Mouse (Mus musculus) embryo, embryonic 10.5 days (tissue): Measurements from ENCODE around the gene Ccdc155.

ENCODE experiments used
- DNase-seq: peaks from one replicate; pipeline ENCODE4 v3.0.0-alpha.2; 2015; ENCODE audit warnings: low spot score

The Ccdc155 gene

GRCm38 (mm10) chr7:45204380-45205143 is at the start of gene Ccdc155:
Ccdc155 (minus strand) TSS chr7:45204892.
- peak; percentile 100 for DNase-seq

DNA sequence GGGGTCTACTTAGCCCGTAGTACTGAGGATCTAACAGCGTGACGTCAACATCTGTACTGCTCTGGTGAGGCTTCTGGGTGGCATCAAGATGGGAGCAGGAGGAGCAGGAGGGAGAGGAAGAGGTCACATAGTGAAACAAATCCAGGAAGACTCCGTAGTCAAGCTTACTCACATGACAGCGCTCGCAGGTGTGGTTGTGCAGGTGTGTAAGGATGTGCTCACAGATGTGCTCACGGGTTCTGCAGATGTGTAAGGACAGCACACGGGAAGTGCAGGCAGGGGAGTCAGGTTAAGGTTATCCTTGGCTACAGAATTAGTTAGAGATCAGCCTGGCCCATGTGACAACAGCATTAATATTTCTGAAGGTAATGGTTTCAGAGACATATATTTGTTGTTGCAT is 49.1 kb upstream of the Ccdc155 start:
- no peak for DNase-seq

DNA sequence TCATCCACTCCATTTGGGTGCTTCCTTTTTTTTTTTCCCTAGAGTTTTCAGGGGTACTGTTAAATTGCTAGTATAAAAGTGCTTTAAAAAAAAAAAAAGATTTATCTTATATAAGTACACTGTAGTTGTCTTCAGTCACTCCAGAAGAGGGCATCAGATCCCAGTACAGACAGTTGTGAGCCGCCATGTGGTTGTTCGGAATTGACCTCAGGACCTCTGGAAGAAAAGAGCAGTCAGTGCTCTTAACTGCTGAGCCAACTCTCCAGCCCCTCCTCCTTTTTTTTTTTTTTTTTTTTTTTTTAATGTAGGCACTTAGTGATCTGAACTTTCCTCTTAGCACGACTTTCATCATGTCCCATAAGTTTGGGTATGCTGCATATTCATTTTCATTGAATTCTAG is 43.0 kb upstream of the Ccdc155 start:
- no peak for DNase-seq

DNA sequence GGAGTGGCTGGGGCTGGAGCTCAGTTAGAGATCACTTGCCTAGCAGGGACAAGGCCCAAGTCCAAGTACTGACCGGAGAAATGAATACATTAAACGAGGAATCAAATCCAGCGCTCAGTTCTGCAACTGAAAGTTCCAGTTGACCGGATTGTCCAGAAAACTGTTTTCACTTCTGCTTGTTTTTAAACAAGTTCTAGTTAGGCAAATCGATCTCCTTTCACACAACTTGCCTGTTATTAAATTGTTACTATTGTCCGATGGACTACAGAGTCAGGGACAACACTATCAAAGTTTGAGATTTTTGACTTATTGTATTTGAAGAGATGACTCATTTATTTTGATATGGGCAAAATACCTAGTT is 36.7 kb upstream of the Ccdc155 start:
- DNase-seq: no peak

DNA sequence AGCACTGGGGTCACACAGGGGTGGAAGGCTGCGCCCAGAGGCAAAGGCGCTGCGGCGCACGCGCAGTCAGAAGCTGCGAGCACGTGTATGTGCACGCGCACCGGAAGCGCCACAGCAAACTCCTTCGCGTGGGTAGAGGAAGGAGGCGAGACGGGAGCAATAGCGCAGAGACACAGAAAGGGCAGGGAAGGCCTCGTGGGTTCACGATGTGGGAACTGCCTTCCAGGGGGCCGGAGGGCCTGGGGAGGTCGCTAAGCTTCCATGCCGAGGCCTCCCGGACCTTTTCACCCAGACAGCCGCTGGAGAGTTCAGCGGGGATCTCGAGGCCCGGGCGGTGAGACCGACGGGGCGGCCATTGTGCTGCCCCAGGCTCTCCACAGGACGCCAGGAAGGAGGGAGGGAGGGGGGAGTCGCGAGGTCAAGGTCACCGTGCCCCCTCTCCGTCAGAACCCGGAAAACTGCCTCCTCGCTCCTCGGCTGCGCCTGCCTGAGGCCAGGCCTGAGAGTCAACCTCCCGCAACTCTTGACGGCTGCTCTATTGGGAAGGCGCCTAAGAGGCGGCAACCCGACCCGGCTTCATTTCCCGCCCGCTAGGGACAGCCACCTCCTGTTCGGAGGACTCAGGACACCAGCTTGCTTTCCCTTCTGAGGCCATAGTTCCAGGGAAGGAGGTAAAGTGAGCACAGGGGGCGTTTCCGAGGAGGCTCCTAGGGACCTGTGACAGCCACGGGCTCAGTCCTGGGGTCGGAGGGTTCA is 36.1 kb upstream of the Ccdc155 start, which contains the start of gene Slc6a16:
TSS of gene Slc6a16 (plus strand) at position 453 of the 756 bp plus-strand sequence.
- peak; percentile 67 for DNase-seq

- no peak for DNase-seq
Observed at GRCm38 (mm10) chr7:45240109-45240508, 35.4 kb upstream of the Ccdc155 start.

DNA sequence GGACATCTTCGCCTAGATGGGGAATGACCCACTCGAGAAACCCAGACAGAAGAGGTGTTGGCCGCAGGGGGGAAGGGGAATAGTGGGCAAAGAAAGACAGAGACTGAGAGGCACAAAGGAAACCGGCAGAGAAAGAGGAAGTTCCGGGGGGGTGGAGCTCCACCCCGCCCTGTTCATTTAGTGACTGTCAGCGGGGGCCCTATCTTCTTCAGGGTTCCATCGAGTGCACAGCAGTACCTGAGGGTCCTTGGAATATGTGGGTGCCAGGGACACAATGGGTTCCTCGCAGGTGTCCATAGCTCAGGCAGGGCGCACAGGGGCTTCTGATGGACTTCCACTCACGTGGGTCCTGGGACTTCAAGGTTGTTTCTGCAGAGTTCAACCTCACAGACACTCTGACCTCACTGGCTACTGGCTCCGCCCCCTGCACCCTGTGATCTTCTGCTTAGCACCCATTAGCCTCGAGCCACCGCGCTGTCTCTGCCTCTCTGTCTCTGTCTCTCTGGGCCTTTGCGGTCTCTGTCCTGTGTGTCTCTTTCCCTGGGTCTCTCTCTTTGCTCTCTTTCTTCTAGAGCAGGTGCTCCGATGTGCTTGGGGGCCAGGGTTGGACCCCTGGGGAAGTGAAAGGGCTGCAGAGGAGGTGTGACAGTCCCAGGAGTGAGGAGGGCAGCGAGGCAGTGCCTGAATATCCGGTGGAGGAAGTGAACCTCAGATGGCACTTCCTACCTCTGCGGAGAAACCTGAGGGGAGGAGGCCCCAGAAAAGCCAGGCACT is 34.2 kb upstream of the Ccdc155 start, which contains the start of gene Cd37:
TSS of gene Cd37 (minus strand) at position 393 of the 774 bp plus-strand sequence.
- no peak for DNase-seq

DNA sequence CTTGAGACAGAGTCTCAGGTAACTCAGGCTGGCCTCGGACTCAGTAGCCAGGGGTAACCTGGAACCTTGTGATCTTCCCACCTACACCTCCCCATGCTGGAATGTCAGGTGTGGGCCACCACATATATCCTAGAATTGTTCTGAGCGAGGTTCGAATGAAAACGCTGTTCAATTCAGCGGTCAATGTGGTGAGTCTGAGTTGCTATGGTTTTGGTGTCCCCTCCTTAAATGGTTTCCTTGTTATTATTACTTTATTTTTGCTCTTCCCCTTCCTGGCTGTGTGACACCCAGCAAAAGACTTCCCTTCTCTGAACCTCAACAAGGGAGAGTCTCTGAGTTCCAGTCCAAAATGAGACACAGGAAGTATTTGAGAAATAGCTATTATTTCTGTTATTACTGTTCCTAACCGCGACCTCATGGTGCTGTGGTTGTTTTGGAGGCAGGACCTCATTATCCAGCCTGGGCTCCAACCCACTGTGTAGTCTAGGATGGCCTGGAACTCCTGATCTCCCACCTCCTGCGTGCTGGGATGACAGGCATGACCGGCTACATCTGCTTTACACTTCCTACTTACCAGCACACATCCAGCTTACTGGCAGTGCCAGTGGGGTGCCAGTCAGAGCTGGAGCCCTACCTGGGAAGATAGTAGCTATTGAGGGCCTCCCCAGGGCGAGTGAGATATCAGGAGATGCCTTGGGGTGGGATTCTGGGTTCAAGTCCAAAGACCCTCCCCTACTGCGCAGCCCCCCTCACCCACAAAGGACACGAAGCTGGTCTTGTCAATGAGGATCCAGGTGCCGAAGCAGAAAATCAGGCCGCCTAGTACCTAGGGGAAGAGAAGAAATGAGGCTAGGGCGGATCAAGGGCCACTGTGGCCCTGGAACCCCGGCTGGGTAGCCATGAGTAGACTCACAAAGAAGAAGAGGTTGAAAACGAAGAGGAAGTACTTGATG is 33.3 kb upstream of the Ccdc155 start:
- DNase-seq: no peak

DNA sequence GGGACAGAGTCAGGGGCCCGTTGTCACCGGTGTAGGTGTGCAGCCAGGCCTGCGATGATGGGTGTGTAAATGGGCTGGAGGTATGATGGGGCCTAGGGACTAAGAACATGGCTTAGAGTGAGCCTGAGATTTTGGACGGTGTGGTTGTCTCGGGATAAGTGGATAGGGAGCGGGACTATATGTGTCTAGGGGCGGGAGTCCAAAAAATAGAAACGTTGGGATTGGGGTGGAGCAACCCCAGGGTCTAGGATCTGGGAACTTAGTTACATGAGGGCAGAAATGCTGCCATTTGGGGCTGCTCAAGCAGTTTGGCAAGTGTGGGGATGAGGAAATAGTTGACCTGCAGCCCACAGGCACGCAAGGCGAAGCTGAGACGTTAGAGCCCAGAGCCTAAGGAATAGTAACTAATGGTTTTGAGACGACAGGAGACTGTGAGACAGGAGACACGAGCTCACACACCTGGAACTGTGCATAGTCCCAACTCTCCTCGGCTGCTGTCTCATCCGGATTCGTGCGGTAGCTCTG is 31.0 kb upstream of the Ccdc155 start:
- no peak for DNase-seq

- peak; percentile 81 for DNase-seq
Observed at GRCm38 (mm10) chr7:45234922-45235571, 30.4 kb upstream of the Ccdc155 start.

- peak; percentile 74 for DNase-seq
Observed at GRCm38 (mm10) chr7:45234333-45234841, 29.7 kb upstream of the Ccdc155 start.

DNA sequence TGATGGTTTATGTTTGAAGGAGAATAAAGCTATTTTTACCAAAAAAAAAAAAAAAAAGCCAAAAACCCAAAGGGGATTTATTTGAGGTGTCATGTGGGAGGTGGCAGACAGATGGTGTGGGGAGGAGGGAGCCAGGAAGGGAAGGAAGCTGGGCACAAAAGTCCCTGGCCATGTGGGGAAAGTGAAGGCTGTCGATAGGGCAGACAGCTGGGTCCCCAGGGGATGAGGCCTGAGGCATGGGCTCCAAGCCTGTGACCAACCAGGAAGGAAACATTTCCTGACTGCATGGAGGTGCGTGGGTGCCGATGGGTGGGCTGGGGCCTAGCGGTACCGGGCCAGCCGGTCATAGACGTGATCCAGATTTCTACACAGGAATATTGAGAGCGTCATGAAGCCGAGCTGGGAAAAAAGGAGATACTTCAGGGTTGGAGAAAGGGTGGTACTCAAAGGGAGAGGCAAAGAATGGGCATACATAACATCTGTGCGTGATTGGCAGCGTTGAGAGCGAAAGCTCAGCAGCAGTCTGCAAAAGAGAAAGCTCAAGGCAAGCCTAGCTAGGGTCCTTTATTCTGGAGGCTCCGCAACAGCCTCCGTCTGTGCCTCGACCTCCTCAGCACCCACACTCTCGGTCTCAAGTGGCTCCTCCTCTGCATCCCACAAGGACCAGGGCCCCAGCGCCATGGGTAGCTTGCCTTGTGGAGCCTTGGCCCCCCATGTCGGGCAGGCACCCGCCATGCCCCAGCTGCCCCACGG is 29.1 kb upstream of the Ccdc155 start:
- peak; percentile 39 for DNase-seq

DNA sequence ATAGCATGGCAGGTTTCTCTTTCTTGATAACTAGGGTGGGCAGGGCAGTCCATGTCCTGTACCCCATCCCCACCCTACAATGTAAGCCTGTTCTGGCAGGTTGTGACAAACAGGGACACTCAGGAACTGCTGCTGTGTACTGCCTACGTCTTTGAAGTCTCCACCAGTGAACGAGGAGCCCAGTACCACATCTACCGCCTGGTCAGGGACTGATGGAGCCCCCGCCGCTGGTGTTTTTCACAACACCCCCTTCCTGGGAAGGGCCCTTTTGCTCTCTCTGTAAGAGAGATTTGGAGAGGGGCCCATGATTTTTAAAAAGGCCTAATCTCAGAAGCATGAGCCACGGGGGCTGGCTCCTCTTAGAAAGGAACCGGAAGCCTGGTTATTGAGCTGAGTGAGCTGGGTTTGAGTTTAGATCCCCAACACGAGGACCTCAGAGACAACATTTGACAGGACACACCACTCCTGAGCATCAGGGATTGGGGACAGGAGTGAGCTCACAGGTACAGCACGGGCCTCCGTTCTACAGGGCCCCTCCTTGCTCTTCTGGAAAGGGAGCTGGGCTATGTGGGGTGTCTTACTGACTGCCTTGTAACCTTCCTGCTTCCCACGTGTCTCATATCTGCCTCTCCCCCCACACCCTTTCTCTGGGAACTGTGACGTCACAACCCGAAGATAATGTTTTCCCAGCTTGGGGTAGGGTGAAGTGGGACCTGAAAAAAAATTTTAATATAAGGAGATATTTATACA is 28.2 kb upstream of the Ccdc155 start:
- no peak for DNase-seq

DNA sequence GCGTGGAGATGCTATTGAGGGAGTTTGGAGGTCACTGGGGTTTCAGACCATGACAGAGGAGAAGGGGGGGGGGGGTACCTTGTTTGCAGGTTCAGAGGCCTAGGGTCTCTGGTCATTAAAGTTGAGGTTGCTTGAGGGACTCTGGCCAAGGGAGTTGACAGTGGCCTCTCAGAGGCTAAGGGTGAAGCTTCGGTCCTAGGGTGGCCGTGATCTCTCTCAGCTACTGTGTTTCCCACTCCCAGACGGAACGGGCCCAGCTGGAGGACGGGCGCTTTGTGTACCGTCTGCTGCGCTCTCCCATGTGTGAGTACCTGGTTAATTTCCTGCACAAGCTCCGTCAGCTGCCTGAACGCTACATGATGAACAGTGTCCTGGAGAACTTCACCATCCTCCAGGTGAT is 27.2 kb upstream of the Ccdc155 start:
- DNase-seq: no peak

- DNase-seq: no peak
Observed at GRCm38 (mm10) chr7:45231192-45231591, 26.5 kb upstream of the Ccdc155 start.

- DNase-seq: no peak
Observed at GRCm38 (mm10) chr7:45229459-45230203, 24.9 kb upstream of the Ccdc155 start.

GRCm38 (mm10) chr7:45229046-45229445 is 24.4 kb upstream of the Ccdc155 start:
- DNase-seq: no peak

DNA sequence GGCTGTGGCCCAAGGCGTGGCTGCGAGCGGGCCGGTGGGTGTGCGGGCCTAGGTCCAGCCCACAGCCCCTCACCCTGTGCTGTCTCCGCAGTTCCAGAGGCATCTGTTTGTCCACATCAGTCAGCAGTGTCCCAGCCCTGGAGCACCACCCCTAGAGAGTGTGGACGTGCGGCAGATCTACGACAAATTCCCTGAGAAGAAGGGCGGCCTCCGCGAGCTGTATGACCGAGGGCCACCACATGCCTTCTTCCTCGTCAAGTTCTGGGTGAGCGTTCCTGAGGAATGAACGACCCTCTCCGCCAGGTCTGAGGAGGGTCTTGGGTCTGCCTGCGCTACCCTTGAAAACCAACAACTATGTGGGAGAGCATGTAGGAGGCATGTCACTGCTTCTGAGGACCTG is 23.9 kb upstream of the Ccdc155 start:
- no peak for DNase-seq
